Mouse (Mus musculus): ENCODE data around the gene Per3. TPM values are rescaled to one million over a fixed set of nuclear protein-coding genes. Genes with fewer than 3 reads are reported as not detected.

The Per3 gene
- 1 to 10 TPM in 1 of 2 experiments, under 1 TPM in 1; 0.33 to 8.8 TPM for polyA plus RNA-seq (2012; fragmentation: generic; extraction: Trizol)

DNA sequence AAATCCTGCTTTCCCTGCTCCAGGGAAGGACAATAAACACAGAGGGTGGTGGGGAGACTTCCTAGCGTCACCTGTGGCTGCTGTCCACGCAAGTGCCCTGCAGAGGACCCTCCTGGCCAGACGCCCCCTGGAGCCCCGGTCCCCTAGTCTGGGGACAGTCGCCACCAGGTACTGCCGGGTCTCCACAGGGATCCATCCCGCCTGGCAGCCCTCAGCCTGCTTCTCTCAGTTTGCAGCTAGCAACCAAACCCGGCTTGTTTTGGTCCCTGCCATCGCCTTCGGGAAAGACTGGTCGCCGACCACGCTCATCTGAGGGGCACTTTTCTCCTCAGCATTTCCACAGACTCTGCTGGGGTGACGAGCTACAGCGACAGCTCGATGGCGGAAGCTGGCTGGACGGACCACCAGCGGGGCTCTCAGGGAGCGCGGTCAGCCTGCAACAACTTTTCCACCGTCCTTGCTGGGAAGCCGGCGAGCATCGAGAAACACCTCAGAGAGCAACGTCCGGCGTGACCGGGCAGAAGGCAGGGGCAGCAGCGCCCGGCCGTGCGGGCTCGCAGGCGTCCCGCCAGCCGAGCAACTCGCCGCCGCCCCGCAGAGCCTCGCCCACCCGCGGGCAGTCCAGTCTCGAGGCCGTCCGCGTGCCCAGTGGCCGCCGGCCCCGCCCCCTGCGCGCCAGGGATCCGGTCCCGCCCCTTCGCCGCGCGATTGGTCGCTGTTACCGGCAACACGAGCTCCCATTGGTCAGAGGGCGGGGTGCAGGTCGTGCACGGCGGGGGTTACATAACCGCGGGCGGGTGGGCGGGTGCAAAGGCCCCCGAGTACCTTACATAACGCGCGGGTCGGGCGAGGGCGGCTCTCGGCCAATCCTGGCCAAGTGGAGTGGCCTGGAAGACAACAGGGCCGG is at the start of gene Per3:
Per3 (minus strand) TSS at position 629 of the 907 bp plus-strand sequence.

GRCm38 (mm10) chr4:151089270-151089669 is 44.8 kb upstream of the Per3 start, which contains the start of gene Gm13090:
TSS of gene Gm13090 (plus strand) at chr4:151089570.

DNA sequence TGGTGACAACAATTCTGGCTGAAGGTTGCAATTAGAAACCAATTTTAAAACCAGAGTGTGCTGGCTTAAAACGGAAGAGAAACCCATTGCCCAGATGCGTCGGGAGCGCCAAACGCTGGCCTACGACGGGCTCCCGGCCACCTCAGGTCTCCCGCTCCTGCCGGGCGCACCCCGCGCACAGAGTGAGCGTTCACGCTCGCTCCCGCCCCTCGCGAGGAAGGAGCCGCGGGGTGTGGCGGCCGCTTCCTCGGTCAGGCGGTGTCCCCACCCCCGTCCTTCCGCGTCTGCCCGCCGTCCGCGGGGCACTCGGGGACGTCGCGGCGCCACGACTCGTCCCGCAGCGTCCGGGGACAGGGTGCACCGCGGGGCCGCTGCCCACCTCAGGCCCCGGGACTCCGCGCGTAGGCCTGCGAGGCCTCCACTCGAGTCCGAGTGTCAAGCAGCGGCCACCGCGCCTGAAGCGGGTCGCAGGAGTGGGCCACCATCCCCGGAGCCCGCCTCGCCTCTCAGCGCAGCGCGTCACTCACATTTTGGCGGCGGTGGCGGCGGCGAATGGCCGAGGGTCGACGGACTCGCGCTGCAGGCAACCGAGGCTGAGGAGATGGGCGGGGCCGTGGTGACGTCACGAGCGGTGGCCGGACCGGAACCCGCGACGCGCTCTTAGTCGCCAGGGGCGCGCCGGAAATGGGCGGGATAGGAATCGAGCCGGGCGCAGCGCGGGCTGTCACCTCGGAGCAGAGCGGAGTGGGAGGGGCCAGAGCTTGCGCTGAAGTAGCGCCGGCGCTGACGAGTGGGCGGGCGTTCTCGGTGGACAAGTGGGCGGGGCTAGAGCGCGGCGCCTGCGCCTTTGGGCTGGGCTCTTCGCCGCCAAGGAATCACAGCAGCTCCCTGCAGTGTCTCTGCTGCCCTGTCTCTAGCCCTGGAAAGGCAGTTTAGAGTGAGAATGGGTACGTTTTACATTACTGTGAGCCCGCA is 13.2 kb upstream of the Per3 start, which contains the start of gene Vamp3:
Vamp3 (minus strand) TSS at position 617 of the 975 bp plus-strand sequence.

DNA sequence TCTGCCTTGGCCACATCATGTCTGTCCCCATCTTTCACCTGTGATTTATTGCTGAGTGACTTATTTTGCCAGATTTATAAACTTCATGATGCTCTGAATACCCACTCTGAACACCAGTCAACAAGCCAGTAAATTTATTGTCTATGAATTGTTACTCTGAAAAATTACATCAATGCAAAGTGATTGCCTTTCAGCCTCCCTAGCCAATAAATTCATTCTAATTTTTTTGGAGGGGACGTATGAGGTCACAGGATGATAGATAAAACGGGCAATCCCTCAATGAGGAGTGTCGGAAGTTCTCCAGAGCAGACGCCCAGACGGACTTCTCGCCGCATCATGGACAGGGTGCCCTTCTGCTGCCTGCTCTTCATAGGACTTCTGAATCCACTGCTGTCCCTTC is 47.7 kb downstream of the Per3 start, which contains the start of gene Uts2:
Uts2 (plus strand) TSS at position 301 of the 400 bp plus-strand sequence.

Other genes starting within 250 kb of the Per3 start
- gene Errfi1, start 190.7 kb downstream of the Per3 start, polyA plus RNA-seq (2012; fragmentation: generic; extraction: Trizol) = 10 to 100 TPM in 1 of 2 experiments, 1 to 10 TPM in 1; 5.1 to 15.9 TPM
- 100 to 1,000 TPM; 313 to 395 TPM for gene Park7, start 130.2 kb downstream of the Per3 start, polyA plus RNA-seq (2012; fragmentation: generic; extraction: Trizol)
- gene Tnfrsf9, start 130.1 kb downstream of the Per3 start, polyA plus RNA-seq (2012; fragmentation: generic; extraction: Trizol) = under 1 TPM; 0.63 to 0.71 TPM
- not detected for gene Uts2, start 47.6 kb downstream of the Per3 start, polyA plus RNA-seq (2012; fragmentation: generic; extraction: Trizol)
- 10 to 100 TPM; 11.4 to 51.8 TPM for gene Vamp3, start 13.3 kb upstream of the Per3 start, polyA plus RNA-seq (2012; fragmentation: generic; extraction: Trizol)
- not detected for gene Gm13090, start 44.9 kb upstream of the Per3 start, polyA plus RNA-seq (2012; fragmentation: generic; extraction: Trizol)